8 mouse cellular contexts compared by ENCODE assay signal in the genomic region with DNA sequence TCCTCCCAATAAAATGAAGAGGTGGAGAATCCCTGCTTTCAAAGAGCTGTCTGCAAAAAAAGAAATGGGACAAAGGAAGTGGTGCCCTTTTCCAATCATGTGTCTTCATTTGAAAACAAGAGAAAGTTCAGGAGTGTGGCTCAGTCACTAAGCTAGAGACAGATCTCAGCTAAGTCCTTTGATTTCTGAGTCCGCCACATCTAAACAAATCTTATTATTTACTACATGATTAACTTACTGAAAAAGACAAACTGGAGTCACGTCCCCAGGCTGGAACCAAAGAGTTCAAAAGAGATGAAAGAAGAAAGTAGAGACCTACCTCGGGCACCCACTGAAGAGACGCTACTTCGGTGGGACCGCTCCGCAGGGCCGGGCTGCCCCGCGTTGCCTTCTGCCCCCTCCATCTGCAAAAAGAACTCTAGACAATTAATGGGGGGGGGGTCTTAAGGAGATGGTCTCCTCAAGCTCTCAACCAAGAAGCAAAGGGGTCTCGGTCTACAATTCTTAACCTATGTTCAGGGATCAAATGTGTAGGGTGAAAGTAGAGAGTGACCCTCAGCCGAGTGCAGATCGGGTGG. TPM values are rescaled to one million over a fixed set of nuclear protein-coding genes. Genes with fewer than 3 reads are reported as not detected.
A peak's percentile ranks its signal among the peaks of the same experiment; 100 is the strongest.
DNase-seq lines count a peak whose midpoint lies in the region; ATAC-seq and TF ChIP-seq lines count a peak whose summit lies in the region.

No protein-coding gene starts in this region.

- H3K27ac ChIP-seq in kidney, embryonic 15.5 days, result peak overlapping the region; percentile 70
- H3K27ac ChIP-seq in bone marrow macrophage, adult 2 months (ENCODE audit: insufficient read depth, low read depth, low read length), result peak overlapping the region; percentile 32
- H3K27ac ChIP-seq in hindbrain, embryonic 15.5 days (replicated peaks), result 0 out of 2 replicates have a peak overlapping the region, but pooled peaks have one; percentile 51
- H3K27ac ChIP-seq in midbrain, embryonic 16.5 days (ENCODE audit: low read length), result no peak overlapping the region

- DNase-seq in kidney, adult 8-10 months, result no peak
- no peak for DNase-seq in adrenal gland, postnatal 4 days (ENCODE audit: low spot score in 2 of 2)
- no peak for DNase-seq in adrenal gland, adult 18-20 months (ENCODE audit: low spot score in 2 of 2)
- no peak for DNase-seq in thymus, postnatal 14 days

- H3K36me3 ChIP-seq in kidney, embryonic 15.5 days, result peaks cover 19% of the 10 kb centered on the region
- H3K36me3 ChIP-seq in hindbrain, embryonic 15.5 days, result no peaks in the 10 kb centered on the region
- no peaks in the 10 kb centered on the region for H3K36me3 ChIP-seq in midbrain, embryonic 16.5 days (ENCODE audit: control insufficient read depth, insufficient read depth, low read length)

- peak overlapping the region; percentile 89 for H3K4me2 ChIP-seq in kidney, embryonic 15.5 days
- H3K4me2 ChIP-seq in hindbrain, embryonic 15.5 days, result peak overlapping the region; percentile 93
- peak overlapping the region; percentile 95 for H3K4me2 ChIP-seq in midbrain, embryonic 16.5 days (ENCODE audit: low read length)

- no peak for TF ChIP-seq POLR2A in bone marrow macrophage, adult 2 months (IDR thresholded peaks at IDR 0.05; ENCODE audit: borderline replicate concordance, low read depth, low read length)

- 7% methylated on average over 13 of the region's 13 CpGs for WGBS in kidney, embryonic 15.5 days
- WGBS in hindbrain, embryonic 15.5 days, result 12% methylated on average over 13 of the region's 13 CpGs
- WGBS in midbrain, embryonic 16.5 days, result 7% methylated on average over 13 of the region's 13 CpGs

- no peak for ATAC-seq in kidney, embryonic 15.5 days (replicated peaks; ENCODE audit: low FRiP score)
- ATAC-seq in hindbrain, embryonic 15.5 days (ENCODE audit: low FRiP score, low read depth), result 0 out of 2 replicates have a peak, but pooled peaks have one; percentile 1
- ATAC-seq in midbrain, embryonic 16.5 days, result peak; percentile 3; the same call in 1 of the 2 replicates

- H3K4me3 ChIP-seq in kidney, embryonic 15.5 days (replicated peaks), result peak overlapping the region; percentile 86
- peak overlapping the region; percentile 67 for H3K4me3 ChIP-seq in bone marrow macrophage, adult 2 months (ENCODE audit: insufficient read depth, low read length)
- H3K4me3 ChIP-seq in hindbrain, embryonic 15.5 days, result peak overlapping the region; percentile 94
- H3K4me3 ChIP-seq in midbrain, embryonic 16.5 days (ENCODE audit: low read depth, low read length), result peak overlapping the region; percentile 76

- H3K27me3 ChIP-seq in kidney, embryonic 15.5 days, result no peaks in the 10 kb centered on the region
- H3K27me3 ChIP-seq in hindbrain, embryonic 15.5 days, result no peaks in the 10 kb centered on the region
- H3K27me3 ChIP-seq in midbrain, embryonic 16.5 days (ENCODE audit: control insufficient read depth, insufficient read depth, low read depth, low read length), result no peaks in the 10 kb centered on the region

- no peaks in the 10 kb centered on the region for H3K9me3 ChIP-seq in kidney, embryonic 15.5 days (replicated peaks)
- H3K9me3 ChIP-seq in hindbrain, embryonic 15.5 days, result no peaks in the 10 kb centered on the region
- no peaks in the 10 kb centered on the region for H3K9me3 ChIP-seq in midbrain, embryonic 16.5 days (replicated peaks; ENCODE audit: control insufficient read depth, low read length, poor library complexity, severe bottlenecking)

- H3K9ac ChIP-seq in kidney, embryonic 15.5 days, result peak overlapping the region; percentile 82
- peak overlapping the region; percentile 90 for H3K9ac ChIP-seq in hindbrain, embryonic 15.5 days
- peak overlapping the region; percentile 88 for H3K9ac ChIP-seq in midbrain, embryonic 16.5 days (ENCODE audit: low read depth, low read length)

- peaks cover 82% of the 10 kb centered on the region for H3K4me1 ChIP-seq in kidney, embryonic 15.5 days
- peaks cover 33% of the 10 kb centered on the region for H3K4me1 ChIP-seq in bone marrow macrophage, adult 2 months (ENCODE audit: control insufficient read depth, insufficient read depth, low read length)
- peaks cover 41% of the 10 kb centered on the region for H3K4me1 ChIP-seq in hindbrain, embryonic 15.5 days (replicated peaks)
- H3K4me1 ChIP-seq in midbrain, embryonic 16.5 days (ENCODE audit: control insufficient read depth, insufficient read depth, low read length), result peaks cover 14% of the 10 kb centered on the region

- TF ChIP-seq CTCF in bone marrow macrophage, adult 2 months (IDR thresholded peaks at IDR 0.05; ENCODE audit: low read depth, low read length), result no peak

RNA-seq across cellular contexts. Expression of gene Frmd8, which starts 0.6 kb away (rescaled TPM):
- polyA plus RNA-seq in kidney, embryonic 15.5 days (2015; fragmentation: Nextera tagmentation; extraction: Ambion mirVana), result 40.2 and 43.1 TPM in 2 replicates
- polyA plus RNA-seq in bone marrow macrophage, adult 2 months (2012; ENCODE audit: insufficient read depth, insufficient read length, missing spikeins), result 24.6 and 25.2 TPM in 2 replicates
- polyA plus RNA-seq in hindbrain, embryonic 15.5 days (2015; fragmentation: Nextera tagmentation; extraction: Ambion mirVana), result 17.6 and 18.0 TPM in 2 replicates
- polyA plus RNA-seq in midbrain, embryonic 16.5 days (2015; fragmentation: Nextera tagmentation; extraction: Ambion mirVana), result 14.7 and 16.5 TPM in 2 replicates
- total RNA-seq in adrenal gland, postnatal 4 days (2021), result 10 to 100 TPM; 42.4 to 45.9 TPM
- total RNA-seq in adrenal gland, adult 18-20 months (2021), result 10 to 100 TPM; 21.1 to 42.8 TPM

RNA-seq across cellular contexts. Expression of gene Slc25a45, which starts 3.1 kb away (rescaled TPM):
- 8.1 and 8.5 TPM in 2 replicates for polyA plus RNA-seq in kidney, embryonic 15.5 days (2015; fragmentation: Nextera tagmentation; extraction: Ambion mirVana)
- 74.2 and 78.0 TPM in 2 replicates for polyA plus RNA-seq in bone marrow macrophage, adult 2 months (2012; ENCODE audit: insufficient read depth, insufficient read length, missing spikeins)
- 2.6 TPM in 2 replicates for polyA plus RNA-seq in hindbrain, embryonic 15.5 days (2015; fragmentation: Nextera tagmentation; extraction: Ambion mirVana)
- 2.0 and 2.2 TPM in 2 replicates for polyA plus RNA-seq in midbrain, embryonic 16.5 days (2015; fragmentation: Nextera tagmentation; extraction: Ambion mirVana)
- 10 to 100 TPM; 25.9 to 26.3 TPM for total RNA-seq in adrenal gland, postnatal 4 days (2021)
- total RNA-seq in adrenal gland, adult 18-20 months (2021), result 10 to 100 TPM in 1 of 2 experiments, 1 to 10 TPM in 1; 4.9 to 19.0 TPM

RNA-seq across cellular contexts. Expression of gene Tigd3, which starts 19.5 kb away (rescaled TPM):
- polyA plus RNA-seq in kidney, embryonic 15.5 days (2015; fragmentation: Nextera tagmentation; extraction: Ambion mirVana), result 4.2 and 4.7 TPM in 2 replicates
- 0.61 and 0.70 TPM in 2 replicates for polyA plus RNA-seq in bone marrow macrophage, adult 2 months (2012; ENCODE audit: insufficient read depth, insufficient read length, missing spikeins)
- 10.7 and 11.7 TPM in 2 replicates for polyA plus RNA-seq in hindbrain, embryonic 15.5 days (2015; fragmentation: Nextera tagmentation; extraction: Ambion mirVana)
- 13.4 and 14.6 TPM in 2 replicates for polyA plus RNA-seq in midbrain, embryonic 16.5 days (2015; fragmentation: Nextera tagmentation; extraction: Ambion mirVana)
- 1 to 10 TPM; 3.1 TPM for total RNA-seq in adrenal gland, postnatal 4 days (2021)
- 1 to 10 TPM in 1 of 2 experiments, under 1 TPM in 1; 0.90 to 1.1 TPM for total RNA-seq in adrenal gland, adult 18-20 months (2021)

RNA-seq across cellular contexts. Expression of gene Dpf2, which starts 38.3 kb away (rescaled TPM):
- 166 and 178 TPM in 2 replicates for polyA plus RNA-seq in kidney, embryonic 15.5 days (2015; fragmentation: Nextera tagmentation; extraction: Ambion mirVana)
- polyA plus RNA-seq in bone marrow macrophage, adult 2 months (2012; ENCODE audit: insufficient read depth, insufficient read length, missing spikeins), result 69.3 and 75.2 TPM in 2 replicates
- 111 and 113 TPM in 2 replicates for polyA plus RNA-seq in hindbrain, embryonic 15.5 days (2015; fragmentation: Nextera tagmentation; extraction: Ambion mirVana)
- 105 and 121 TPM in 2 replicates for polyA plus RNA-seq in midbrain, embryonic 16.5 days (2015; fragmentation: Nextera tagmentation; extraction: Ambion mirVana)
- 100 to 1,000 TPM; 158 to 169 TPM for total RNA-seq in adrenal gland, postnatal 4 days (2021)
- 100 to 1,000 TPM; 111 to 129 TPM for total RNA-seq in adrenal gland, adult 18-20 months (2021)

RNA-seq across cellular contexts. Expression of gene Cdc42ep2, which starts 50.1 kb away (rescaled TPM):
- 13.4 and 15.5 TPM in 2 replicates for polyA plus RNA-seq in kidney, embryonic 15.5 days (2015; fragmentation: Nextera tagmentation; extraction: Ambion mirVana)
- 2.5 and 2.6 TPM in 2 replicates for polyA plus RNA-seq in bone marrow macrophage, adult 2 months (2012; ENCODE audit: insufficient read depth, insufficient read length, missing spikeins)
- polyA plus RNA-seq in hindbrain, embryonic 15.5 days (2015; fragmentation: Nextera tagmentation; extraction: Ambion mirVana), result 19.0 and 20.3 TPM in 2 replicates
- 16.0 and 20.4 TPM in 2 replicates for polyA plus RNA-seq in midbrain, embryonic 16.5 days (2015; fragmentation: Nextera tagmentation; extraction: Ambion mirVana)
- total RNA-seq in adrenal gland, postnatal 4 days (2021), result 10 to 100 TPM; 11.4 TPM
- total RNA-seq in adrenal gland, adult 18-20 months (2021), result 1 to 10 TPM; 5.2 to 8.0 TPM
